Mouse (Mus musculus) limb, embryonic 13.5 days (tissue): ENCODE data around the gene Scap. TPM values are rescaled to one million over a fixed set of nuclear protein-coding genes. Genes with fewer than 3 reads are reported as not detected.
"Not testable (repeated sequence)": the region's sequence is repeated elsewhere in the genome, so short reads cannot be mapped to it uniquely, and the experiment has no call there.

Source experiments
- ATAC-seq: fragments of 200-750 bp; cut with Nextera tagmentation; 2 replicates; pipeline ENCODE4 v1.8.0; 2017; ENCODE audit warnings: low read depth, moderate number of reproducible peaks, moderate TSS enrichment; ENCODE audit not compliant: low FRiP score
- H3K27ac ChIP-seq: fragments of 300-500 bp; sonication (generic); 2 replicates; pipeline ENCODE4 v1.5.1; 2015; ENCODE audit warnings: inconsistent platforms, mild to moderate bottlenecking, moderate library complexity
- H3K27me3 ChIP-seq: fragments of 300-500 bp; sonication (generic); 2 replicates; pipeline ENCODE4 v1.6.1; 2015; ENCODE audit warnings: mild to moderate bottlenecking, inconsistent platforms
- H3K36me3 ChIP-seq: fragments of 300-500 bp; sonication (generic); 2 replicates; pipeline ENCODE4 v1.6.1; 2015; ENCODE audit warnings: inconsistent platforms, mild to moderate bottlenecking, moderate library complexity
- H3K4me1 ChIP-seq: fragments of 300-500 bp; sonication (generic); 2 replicates; pipeline ENCODE4 v1.6.1; 2015; ENCODE audit warnings: inconsistent platforms
- H3K4me2 ChIP-seq: fragments of 300-500 bp; sonication (generic); replicated peaks from 2 replicates; pipeline ENCODE4 v1.6.1; 2015; ENCODE audit warnings: inconsistent platforms, mild to moderate bottlenecking, moderate library complexity
- H3K4me3 ChIP-seq: fragments of 300-500 bp; sonication (generic); 2 replicates; pipeline ENCODE4 v1.5.1; 2015; ENCODE audit warnings: moderate library complexity, mild to moderate bottlenecking, inconsistent platforms
- H3K9ac ChIP-seq: fragments of 300-500 bp; sonication (generic); 2 replicates; pipeline ENCODE4 v1.6.1; 2015; ENCODE audit warnings: mild to moderate bottlenecking, inconsistent platforms
- H3K9me3 ChIP-seq: fragments of 300-500 bp; sonication (generic); 2 replicates; pipeline ENCODE4 v1.6.1; 2016; ENCODE audit warnings: inconsistent platforms
- WGBS: fragments of 180-500 bp; shearing (Covaris S2); methylation state at CpG from one replicate; pipeline ENCODE4 v1.1.7; 2015; 5-methylcytosine and 5-hydroxymethylcytosine counted together
- polyA plus RNA-seq: library from polyadenylated mRNA; unstranded; fragments of >200 nt; fragmentation: Nextera tagmentation; extraction: Ambion mirVana; gene quantifications from 2 replicates; pipeline ENCODE4 v1.2.1, GENCODE M21; 2015

Gene Scap
- polyA plus RNA-seq, 1 experiment from 2014 or later = 40.2 TPM

DNA sequence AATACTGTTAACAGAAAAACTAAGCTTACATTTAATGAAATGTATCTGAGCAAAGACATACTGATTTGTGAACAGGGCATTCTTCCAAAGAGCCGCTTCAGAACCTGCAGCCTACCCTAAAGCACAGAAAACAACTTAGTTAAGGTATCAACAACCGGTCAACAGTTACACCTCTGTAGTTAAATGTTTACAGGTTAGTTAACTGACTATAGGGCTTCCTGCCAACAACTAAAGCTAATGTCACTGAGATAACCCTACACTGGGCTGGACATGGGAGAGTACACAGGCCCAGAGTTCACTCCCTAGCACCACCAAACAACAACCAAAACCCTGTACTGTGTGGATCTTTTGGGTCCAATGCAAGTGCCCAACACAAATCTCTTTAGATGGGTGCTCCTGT, 69.6 kb downstream of the Scap start:
- Histone ChIP-seq H3K4me2 (no peak overlapping the region), H3K9me3 (no peaks in the 10 kb centered on the region), H3K27me3 (no peaks in the 10 kb centered on the region), H3K9ac (no peak overlapping the region), H3K36me3 (peaks cover 42% of the 10 kb centered on the region), H3K4me1 (peaks cover 12% of the 10 kb centered on the region), H3K27ac (no peak overlapping the region), H3K4me3 (no peak overlapping the region)
- WGBS = 97% methylated on average over 2 of the region's 2 CpGs
- no peak for ATAC-seq

DNA sequence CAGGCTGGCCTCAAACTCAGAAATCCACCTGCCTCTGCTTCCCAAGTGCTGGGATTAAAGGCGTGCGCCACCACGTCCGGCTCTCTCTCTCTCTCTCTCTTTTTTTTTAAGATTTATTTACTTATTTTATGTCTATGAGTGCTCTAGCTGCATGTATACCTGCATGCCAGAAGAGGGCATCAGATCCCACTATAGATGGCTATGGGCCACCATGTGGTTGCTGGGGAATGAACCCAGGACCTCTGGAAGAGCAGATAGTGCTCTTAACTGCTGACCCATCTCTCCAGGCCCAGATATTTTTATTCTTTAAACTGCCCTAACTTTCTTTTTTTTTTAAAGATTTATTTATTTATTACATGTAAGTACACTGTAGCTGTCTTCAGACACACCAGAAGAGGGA, 70.2 kb downstream of the Scap start:
- not testable (repeated sequence) for H3K9me3 ChIP-seq, H3K4me2 ChIP-seq, H3K27me3 ChIP-seq, H3K27ac ChIP-seq, H3K9ac ChIP-seq, H3K4me3 ChIP-seq, ATAC-seq
- WGBS = 89% methylated on average over 4 of the region's 4 CpGs
- Histone ChIP-seq H3K4me1 (peaks cover 12% of the 10 kb centered on the region), H3K36me3 (peaks cover 37% of the 10 kb centered on the region)

- ATAC-seq = peak; percentile 70
- Histone ChIP-seq H3K27me3 (no peaks in the 10 kb centered on the region), H3K36me3 (peaks cover 14% of the 10 kb centered on the region), H3K4me1 (peaks cover 12% of the 10 kb centered on the region), H3K4me3 (peak overlapping the region; percentile 78), H3K27ac (peak overlapping the region; percentile 69), H3K9me3 (no peaks in the 10 kb centered on the region), H3K9ac (peak overlapping the region; percentile 89), H3K4me2 (peak overlapping the region; percentile 92)
- 2% methylated on average over 41 of the region's 41 CpGs for WGBS
Measured at GRCm38 (mm10) chr9:110407311-110408098, 74.4 kb downstream of the Scap start.

DNA sequence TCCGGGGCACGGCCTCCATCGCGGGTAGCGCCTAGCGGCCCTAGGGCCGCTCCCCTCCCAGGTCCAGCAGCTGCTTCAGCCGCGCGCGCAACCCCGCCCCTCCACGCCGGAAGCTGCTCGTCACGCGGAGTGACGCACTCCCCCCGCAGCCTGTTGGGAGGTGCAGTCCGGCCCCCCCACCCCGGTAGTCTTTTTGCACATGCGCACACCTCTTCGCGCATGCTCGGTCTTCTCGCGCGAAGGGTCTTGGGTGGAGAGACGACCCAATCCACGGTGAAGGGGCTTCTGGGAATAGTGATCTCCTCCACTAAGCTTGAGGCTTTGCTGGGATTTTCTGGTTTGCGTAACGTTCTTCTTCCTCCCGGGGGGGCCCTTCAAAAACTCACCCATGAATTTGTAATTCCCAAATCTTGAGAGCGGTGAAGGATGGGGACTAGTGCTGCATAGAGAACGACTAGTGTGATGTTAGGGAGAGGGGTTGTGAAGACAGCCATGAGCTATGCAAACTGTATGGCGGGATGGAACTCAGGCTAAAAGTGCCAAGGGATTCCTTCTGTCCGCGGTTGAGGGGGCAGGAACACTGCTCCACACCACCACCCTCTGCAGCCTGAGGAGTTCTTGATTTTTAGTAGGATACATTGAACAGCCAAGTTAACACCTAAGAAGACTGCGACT, 75.1 kb downstream of the Scap start, which contains the start of gene Ptpn23:
Gene Ptpn23, minus strand, starts transcription at position 115 of the 675 bp plus-strand sequence.
- Histone ChIP-seq H3K27ac (peak within 1 kb of the TSS; percentile 69), H3K9ac (peak within 1 kb of the TSS; percentile 89), H3K4me3 (peak within 1 kb of the TSS; percentile 78), H3K9me3 (no peaks in the 10 kb centered on the region), H3K4me1 (peaks cover 12% of the 10 kb centered on the region), H3K36me3 (peaks cover 11% of the 10 kb centered on the region; the same call in 1 of the 2 replicates), H3K27me3 (no peaks in the 10 kb centered on the region), H3K4me2 (peak within 1 kb of the TSS; percentile 92)
- ATAC-seq = peak; percentile 97
- WGBS = under 1% methylated on average over 39 of the region's 39 CpGs

DNA sequence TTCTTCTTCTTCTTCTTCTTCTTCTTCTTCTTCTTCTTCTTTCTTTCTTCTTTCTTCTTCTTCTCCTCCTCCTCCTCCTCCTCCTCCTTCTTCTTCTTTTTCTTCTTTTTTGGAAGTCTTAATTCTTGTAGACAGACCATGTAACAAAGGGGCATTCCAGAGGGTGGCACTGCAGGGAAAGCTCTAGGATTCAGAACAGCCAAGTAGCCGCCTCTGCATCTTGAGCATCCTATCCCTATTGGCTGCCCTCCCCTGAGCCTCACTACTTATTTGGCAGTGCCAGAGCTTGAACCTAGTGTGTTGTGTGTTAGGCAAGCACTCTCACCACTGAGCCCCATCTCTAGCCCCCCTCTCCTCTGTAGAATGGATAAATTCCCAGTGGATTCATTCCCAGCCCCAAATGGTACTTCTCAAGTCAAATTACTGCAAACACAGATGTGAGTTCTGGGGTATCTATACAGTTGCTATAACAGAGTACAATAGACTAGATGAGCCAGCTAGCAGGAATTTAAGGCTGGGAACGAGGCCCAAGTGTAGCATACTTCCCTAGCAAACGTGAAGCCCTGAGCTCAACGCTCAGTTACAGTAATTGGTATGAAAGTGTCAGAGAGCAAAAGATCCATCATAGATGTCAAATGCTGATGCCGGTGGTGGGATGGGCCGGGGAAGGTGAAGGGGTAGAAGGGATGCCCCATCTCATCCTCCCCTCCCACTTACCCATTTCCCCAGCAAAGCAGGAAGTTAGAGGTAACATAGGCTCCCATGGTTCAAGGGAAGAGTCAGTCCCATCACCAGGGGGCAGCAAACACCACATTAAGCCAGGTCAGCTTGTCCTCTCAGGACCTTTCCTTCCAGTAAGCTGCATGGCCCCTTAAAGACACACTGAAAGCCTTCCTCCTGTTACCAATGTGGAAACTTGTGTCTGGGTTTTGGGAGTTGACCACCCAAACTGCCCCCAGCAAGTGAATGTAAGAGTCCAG, 78.1 kb downstream of the Scap start:
- no peak for ATAC-seq
- H3K9ac ChIP-seq = no peak overlapping the region
- H3K9me3 ChIP-seq = no peaks in the 10 kb centered on the region
- H3K4me3 ChIP-seq = no peak overlapping the region
- 37% methylated on average over 6 of the region's 6 CpGs for WGBS
- H3K36me3 ChIP-seq = no peaks in the 10 kb centered on the region
- no peaks in the 10 kb centered on the region for H3K27me3 ChIP-seq
- peaks cover 8% of the 10 kb centered on the region for H3K4me1 ChIP-seq
- no peak overlapping the region for H3K27ac ChIP-seq
- H3K4me2 ChIP-seq = no peak overlapping the region

DNA sequence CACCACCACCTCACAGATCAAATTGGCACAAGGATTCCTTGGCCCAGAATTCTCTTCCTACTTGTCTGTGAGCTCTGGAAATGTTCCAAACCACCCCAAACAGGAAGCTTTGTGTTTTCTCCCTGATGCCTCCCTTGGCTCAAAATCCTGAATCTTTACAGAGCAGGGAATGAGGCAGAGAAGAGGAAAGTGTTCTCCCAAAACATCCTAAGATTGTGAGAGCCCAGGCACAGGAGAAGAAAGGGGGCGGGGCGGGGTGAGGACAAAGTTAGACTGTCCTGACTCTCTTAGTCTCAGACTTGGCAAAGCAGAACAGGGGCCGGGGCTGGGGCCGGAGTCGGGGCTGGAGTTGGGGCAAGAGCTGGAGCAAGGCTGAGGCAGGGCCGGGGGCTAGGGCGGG, 79.8 kb downstream of the Scap start:
- WGBS = 84% methylated on average over 7 of the region's 7 CpGs
- no peaks in the 10 kb centered on the region for H3K36me3 ChIP-seq
- H3K4me3 ChIP-seq = no peak overlapping the region
- no peak for ATAC-seq
- no peak overlapping the region for H3K27ac ChIP-seq
- no peak overlapping the region for H3K9ac ChIP-seq
- no peak overlapping the region for H3K4me2 ChIP-seq
- H3K4me1 ChIP-seq = no peaks in the 10 kb centered on the region; the same call in 1 of the 2 replicates
- no peaks in the 10 kb centered on the region for H3K9me3 ChIP-seq
- H3K27me3 ChIP-seq = no peaks in the 10 kb centered on the region

DNA sequence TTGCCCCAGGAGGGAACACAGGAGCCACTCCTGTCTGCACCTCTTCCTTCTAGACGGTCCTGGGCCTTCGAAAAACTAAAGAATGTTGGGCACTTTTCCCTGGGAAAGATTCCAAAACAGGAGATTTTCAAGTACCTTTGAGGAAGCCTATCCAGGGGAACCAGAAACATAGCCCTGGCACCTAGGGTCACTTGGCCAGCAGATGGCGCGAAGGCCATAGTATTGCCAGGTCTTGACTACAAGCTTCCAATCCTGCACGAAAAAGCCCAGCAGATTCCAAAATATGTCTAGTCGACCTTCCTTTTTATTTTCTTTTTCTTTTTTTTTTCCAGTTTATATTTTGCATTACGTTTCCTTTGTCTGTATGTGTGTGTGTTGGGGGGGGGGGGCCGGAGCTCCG, 80.7 kb downstream of the Scap start:
- H3K9me3 ChIP-seq = no peaks in the 10 kb centered on the region
- H3K9ac ChIP-seq = no peak overlapping the region
- WGBS = 52% methylated on average over 9 of the region's 9 CpGs
- H3K27me3 ChIP-seq = no peaks in the 10 kb centered on the region
- no peak overlapping the region for H3K4me3 ChIP-seq
- H3K36me3 ChIP-seq = no peaks in the 10 kb centered on the region
- H3K4me1 ChIP-seq = no peaks in the 10 kb centered on the region; the same call in 1 of the 2 replicates
- ATAC-seq = no peak
- no peak overlapping the region for H3K4me2 ChIP-seq
- no peak overlapping the region for H3K27ac ChIP-seq

DNA sequence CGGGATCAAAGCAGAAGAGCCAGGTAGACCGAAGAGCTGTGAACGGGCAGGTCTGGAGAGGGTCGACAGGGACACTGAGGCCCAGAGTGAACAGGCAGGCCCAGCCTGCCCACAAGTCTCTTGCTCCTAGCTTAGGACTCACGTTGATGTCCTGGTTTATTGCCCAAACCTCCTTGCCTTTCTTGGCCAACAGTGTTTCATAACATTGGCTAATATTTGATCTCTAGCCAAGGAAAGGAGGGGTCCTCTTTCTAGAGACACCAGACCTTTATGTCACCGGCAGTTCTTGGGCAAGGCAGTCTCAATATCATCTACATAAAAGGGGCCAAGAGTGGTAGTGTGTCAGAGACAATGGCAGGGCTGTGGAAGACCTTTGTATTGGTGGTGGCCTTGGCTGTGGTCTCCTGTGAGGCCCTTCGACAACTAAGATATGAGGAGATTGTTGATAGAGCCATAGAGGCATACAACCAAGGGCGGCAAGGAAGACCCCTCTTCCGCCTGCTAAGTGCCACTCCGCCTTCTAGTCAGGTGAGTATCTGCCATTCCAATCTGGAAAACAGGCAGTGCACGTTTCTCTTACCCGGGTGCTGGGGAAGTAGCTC, 86.5 kb downstream of the Scap start, which contains the start of gene Ngp:
Gene Ngp, plus strand, starts transcription at position 237 of the 602 bp plus-strand sequence.
- no peak within 1 kb of the TSS for H3K4me2 ChIP-seq
- H3K4me3 ChIP-seq = no peak within 1 kb of the TSS
- 89% methylated on average over 12 of the region's 12 CpGs for WGBS
- H3K27me3 ChIP-seq = no peaks in the 10 kb centered on the region
- no peaks in the 10 kb centered on the region for H3K9me3 ChIP-seq
- no peak for ATAC-seq
- H3K9ac ChIP-seq = no peak within 1 kb of the TSS
- H3K36me3 ChIP-seq = no peaks in the 10 kb centered on the region
- H3K4me1 ChIP-seq = no peaks in the 10 kb centered on the region
- no peak within 1 kb of the TSS for H3K27ac ChIP-seq

DNA sequence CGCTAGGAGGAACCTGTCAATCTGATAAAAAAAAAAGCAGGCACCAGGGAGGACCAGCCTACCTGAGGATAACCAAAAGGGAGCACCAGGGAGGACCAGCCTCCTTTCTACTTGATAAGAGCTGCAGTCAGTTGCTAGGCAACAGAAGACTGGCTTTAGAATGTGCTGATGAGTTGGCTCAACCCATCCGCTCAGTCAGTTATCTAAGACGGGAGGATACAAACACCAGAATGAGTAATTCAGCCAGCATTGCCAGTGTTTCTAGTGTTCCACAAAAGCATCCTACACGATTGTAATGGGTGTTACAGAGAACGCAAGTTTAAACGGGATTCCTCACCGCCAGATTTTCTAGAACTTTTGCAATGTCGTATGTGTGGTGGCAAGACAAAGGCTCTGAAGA, 98.2 kb downstream of the Scap start:
- H3K4me1 ChIP-seq = no peaks in the 10 kb centered on the region
- H3K9ac ChIP-seq = no peak overlapping the region
- no peak overlapping the region for H3K4me3 ChIP-seq
- H3K27ac ChIP-seq = no peak overlapping the region
- WGBS = 90% methylated on average over 8 of the region's 8 CpGs
- H3K4me2 ChIP-seq = no peak overlapping the region
- no peak for ATAC-seq
- peaks cover 87% of the 10 kb centered on the region for H3K36me3 ChIP-seq
- no peaks in the 10 kb centered on the region for H3K9me3 ChIP-seq
- H3K27me3 ChIP-seq = no peaks in the 10 kb centered on the region

GRCm38 (mm10) chr9:110433045-110433444, 100.0 kb downstream of the Scap start:
- Histone ChIP-seq H3K36me3 (peaks cover 82% of the 10 kb centered on the region), H3K27me3 (no peaks in the 10 kb centered on the region), H3K4me1 (no peaks in the 10 kb centered on the region), H3K9ac (no peak overlapping the region), H3K4me3 (no peak overlapping the region), H3K27ac (no peak overlapping the region), H3K4me2 (no peak overlapping the region), H3K9me3 (no peaks in the 10 kb centered on the region)
- no peak for ATAC-seq
- whole genome bisulfite sequencing = 91% methylated on average over 2 of the region's 2 CpGs
